Mouse (Mus musculus): ENCODE data around the gene Pik3r6.

DNA sequence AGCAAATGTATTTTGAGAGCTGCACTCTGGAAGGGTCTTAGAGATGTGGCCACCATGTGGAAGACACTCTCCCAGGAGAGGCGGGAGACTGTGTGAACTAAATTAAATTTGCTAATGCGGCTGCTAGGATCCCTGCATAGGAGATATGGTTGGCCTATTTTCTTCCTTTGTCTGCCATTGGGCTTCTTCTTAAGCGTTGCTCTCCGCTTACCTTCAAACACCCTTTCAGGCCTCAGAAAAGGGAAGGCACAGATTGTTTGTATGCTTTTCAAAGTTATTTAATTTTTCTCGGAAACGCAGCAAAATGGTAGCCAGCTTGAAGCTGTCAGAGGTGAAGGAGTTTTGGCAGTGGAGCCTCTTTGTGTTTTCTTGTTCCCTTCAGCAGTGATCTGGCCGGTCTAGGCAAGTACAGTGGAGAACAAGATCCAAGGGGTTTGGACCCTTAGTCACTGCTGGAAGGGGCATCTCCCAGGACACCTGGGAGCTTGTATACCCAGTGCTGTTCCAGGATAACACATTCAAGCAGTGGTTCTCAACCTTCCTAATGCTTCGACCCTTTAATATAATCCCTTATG, 81.2 kb downstream of the Pik3r6 start:
- TF ChIP-seq CTCF (IDR thresholded peaks at IDR 0.05; ENCODE audit: extremely low read depth, insufficient read depth, insufficient read length, insufficient replicate concordance) (no peak), POLR2A (IDR thresholded peaks at IDR 0.05; ENCODE audit: low read depth, low read length) (no peak)
